Mouse (Mus musculus): ENCODE data around the gene Carhsp1. TPM values are rescaled to one million over a fixed set of nuclear protein-coding genes. Genes with fewer than 3 reads are reported as not detected.
A peak's percentile ranks its signal among the peaks of the same experiment; 100 is the strongest.

Gene Carhsp1
- polyA plus RNA-seq, 1 experiment from 2014 or later, result 235 TPM

DNA sequence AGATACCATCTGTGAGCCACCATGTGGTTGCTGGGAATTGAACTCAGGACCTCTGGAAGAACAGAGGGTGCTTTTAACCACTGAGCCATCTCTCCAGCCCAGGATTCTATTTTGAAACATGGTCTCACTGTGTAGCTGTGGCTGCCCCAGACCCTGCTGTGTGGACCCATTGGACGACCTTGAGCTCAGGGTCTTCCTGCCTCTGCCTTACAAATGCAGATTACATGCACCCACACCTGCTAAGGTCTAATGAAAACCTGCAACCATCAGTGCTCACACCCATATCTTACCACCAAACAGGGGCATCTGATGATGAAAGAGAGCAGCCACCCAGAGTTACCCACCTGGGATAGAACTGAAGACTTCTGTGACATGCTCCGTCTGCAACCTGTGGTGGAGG is 15.7 kb downstream of the Carhsp1 start:
- no peaks in the 10 kb centered on the region for H3K27me3 ChIP-seq (ENCODE audit: insufficient read depth, poor library complexity, severe bottlenecking)
- no peaks in the 10 kb centered on the region for H3K9me3 ChIP-seq
- peaks cover 97% of the 10 kb centered on the region for H3K36me3 ChIP-seq
- H3K4me3 ChIP-seq, result no peak overlapping the region
- no peaks in the 10 kb centered on the region for H3K4me1 ChIP-seq (replicated peaks)
- 89% methylated on average over 2 of the region's 2 CpGs for WGBS
- DNase-seq (ENCODE audit: low spot score), result no peak
- H3K27ac ChIP-seq, result no peak overlapping the region

- H3K4me1 ChIP-seq (replicated peaks), result no peaks in the 10 kb centered on the region
- no peak overlapping the region for H3K4me3 ChIP-seq
- H3K27ac ChIP-seq, result no peak overlapping the region
- peaks cover 99% of the 10 kb centered on the region for H3K36me3 ChIP-seq
- H3K27me3 ChIP-seq (ENCODE audit: insufficient read depth, poor library complexity, severe bottlenecking), result no peaks in the 10 kb centered on the region
- WGBS, result 84% methylated on average over 9 of the region's 9 CpGs
- no peak for DNase-seq (ENCODE audit: low spot score)
- no peaks in the 10 kb centered on the region for H3K9me3 ChIP-seq
Measured at GRCm38 (mm10) chr16:8655599-8655998, 16.4 kb downstream of the Carhsp1 start.

DNA sequence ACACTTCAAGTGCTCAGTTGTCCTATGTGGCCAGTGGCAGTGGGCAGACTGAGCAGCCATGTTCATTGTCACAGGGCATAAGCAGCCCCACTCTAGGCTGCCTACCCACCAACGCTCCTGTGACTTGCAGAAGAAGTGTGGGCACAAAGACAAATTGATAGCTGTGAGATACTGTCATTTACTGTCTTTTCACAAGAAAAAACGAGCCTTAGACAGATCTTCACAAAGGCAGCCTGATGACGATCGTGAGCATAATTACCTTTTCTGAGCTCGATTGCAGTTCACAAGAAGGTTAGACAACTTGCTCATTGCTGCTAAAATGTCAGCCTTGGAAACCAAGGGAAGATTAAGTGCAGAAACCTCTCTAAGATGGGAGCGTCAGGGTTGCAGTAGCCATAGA is 16.8 kb downstream of the Carhsp1 start:
- Histone ChIP-seq H3K4me1 (replicated peaks) (no peaks in the 10 kb centered on the region), H3K4me3 (no peak overlapping the region), H3K27ac (no peak overlapping the region), H3K27me3 (ENCODE audit: insufficient read depth, poor library complexity, severe bottlenecking) (no peaks in the 10 kb centered on the region), H3K9me3 (no peaks in the 10 kb centered on the region), H3K36me3 (peaks cover 99% of the 10 kb centered on the region)
- DNase-seq (ENCODE audit: low spot score), result no peak
- 89% methylated on average over 6 of the region's 6 CpGs for WGBS

- Histone ChIP-seq H3K36me3 (peaks cover 99% of the 10 kb centered on the region), H3K4me3 (no peak overlapping the region), H3K27me3 (ENCODE audit: insufficient read depth, poor library complexity, severe bottlenecking) (no peaks in the 10 kb centered on the region), H3K27ac (no peak overlapping the region), H3K9me3 (no peaks in the 10 kb centered on the region), H3K4me1 (replicated peaks) (no peaks in the 10 kb centered on the region)
- DNase-seq (ENCODE audit: low spot score), result no peak
- WGBS, result 94% methylated on average over 3 of the region's 3 CpGs
Measured at GRCm38 (mm10) chr16:8650007-8650406, 21.9 kb downstream of the Carhsp1 start.

DNA sequence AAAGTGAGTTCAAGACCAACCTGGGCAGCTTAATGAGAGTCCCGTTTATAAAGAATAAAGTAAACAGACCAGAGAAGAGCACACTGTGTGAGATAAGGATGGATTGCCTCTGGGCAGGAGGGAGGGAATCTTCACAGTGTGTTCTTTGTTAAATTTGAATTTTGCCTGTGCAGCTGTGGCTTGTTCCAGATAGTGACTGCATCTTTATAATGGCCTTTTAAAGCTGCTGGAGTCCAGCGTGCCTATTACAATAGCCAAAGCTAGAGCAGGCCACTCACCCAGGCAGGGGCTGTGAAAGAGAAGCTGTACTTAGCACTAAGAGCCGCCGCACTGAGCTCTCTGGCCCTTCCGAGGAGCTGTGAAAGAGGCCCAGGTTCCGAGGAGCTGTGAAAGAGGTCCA is 26.4 kb downstream of the Carhsp1 start:
- Histone ChIP-seq H3K9me3 (no peaks in the 10 kb centered on the region), H3K4me3 (no peak overlapping the region), H3K36me3 (peaks cover 94% of the 10 kb centered on the region), H3K27me3 (ENCODE audit: insufficient read depth, poor library complexity, severe bottlenecking) (no peaks in the 10 kb centered on the region), H3K4me1 (replicated peaks) (no peaks in the 10 kb centered on the region), H3K27ac (no peak overlapping the region)
- 88% methylated on average over 6 of the region's 6 CpGs for WGBS
- DNase-seq (ENCODE audit: low spot score), result no peak

GRCm38 (mm10) chr16:8643855-8644254 is 28.1 kb downstream of the Carhsp1 start:
- 83% methylated on average over 2 of the region's 2 CpGs for WGBS
- DNase-seq (ENCODE audit: low spot score), result peak; percentile 29
- H3K36me3 ChIP-seq, result peaks cover 78% of the 10 kb centered on the region

GRCm38 (mm10) chr16:8639466-8640191 is 32.3 kb downstream of the Carhsp1 start:
- Histone ChIP-seq H3K4me1 (replicated peaks) (peaks cover 24% of the 10 kb centered on the region), H3K27ac (no peak overlapping the region), H3K36me3 (peaks cover 51% of the 10 kb centered on the region), H3K9me3 (no peaks in the 10 kb centered on the region), H3K4me3 (no peak overlapping the region), H3K27me3 (ENCODE audit: insufficient read depth, poor library complexity, severe bottlenecking) (no peaks in the 10 kb centered on the region)
- DNase-seq (ENCODE audit: low spot score), result no peak
- WGBS, result 90% methylated on average over 11 of the region's 11 CpGs

More at GRCm38 (mm10) chr16:8643855-8644254, 28.1 kb downstream of the Carhsp1 start:
- Histone ChIP-seq H3K4me3 (no peak overlapping the region), H3K27me3 (ENCODE audit: insufficient read depth, poor library complexity, severe bottlenecking) (no peaks in the 10 kb centered on the region), H3K4me1 (replicated peaks) (peaks cover under 1% of the 10 kb centered on the region; the same call in 1 of the 2 replicates), H3K9me3 (no peaks in the 10 kb centered on the region), H3K27ac (no peak overlapping the region)

DNA sequence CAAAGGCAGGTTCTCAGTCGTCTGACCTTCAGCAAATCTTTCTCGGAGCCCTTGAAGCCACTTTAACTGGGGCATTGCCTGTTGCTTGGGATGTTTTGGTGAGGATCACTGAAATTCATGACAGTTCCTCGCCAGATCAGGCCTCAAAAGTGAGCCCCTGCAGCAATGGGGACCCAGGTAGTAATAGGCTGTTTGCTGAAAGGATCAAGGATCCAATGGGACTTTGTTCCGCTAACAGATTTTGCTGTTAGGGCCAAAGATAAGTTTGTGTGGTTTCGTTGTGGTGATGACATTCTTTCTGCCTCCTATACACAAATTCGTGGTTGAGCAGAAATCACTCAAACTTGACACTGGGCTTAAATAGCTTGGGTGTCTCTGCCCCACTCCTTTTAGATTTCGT is 33.8 kb downstream of the Carhsp1 start:
- Histone ChIP-seq H3K4me1 (replicated peaks) (peaks cover 24% of the 10 kb centered on the region), H3K4me3 (peak overlapping the region; percentile 89), H3K36me3 (peaks cover 46% of the 10 kb centered on the region), H3K27me3 (ENCODE audit: insufficient read depth, poor library complexity, severe bottlenecking) (no peaks in the 10 kb centered on the region), H3K9me3 (no peaks in the 10 kb centered on the region), H3K27ac (peak overlapping the region; percentile 95)
- 53% methylated on average over 7 of the region's 7 CpGs for WGBS
- DNase-seq (ENCODE audit: low spot score), result no peak

DNA sequence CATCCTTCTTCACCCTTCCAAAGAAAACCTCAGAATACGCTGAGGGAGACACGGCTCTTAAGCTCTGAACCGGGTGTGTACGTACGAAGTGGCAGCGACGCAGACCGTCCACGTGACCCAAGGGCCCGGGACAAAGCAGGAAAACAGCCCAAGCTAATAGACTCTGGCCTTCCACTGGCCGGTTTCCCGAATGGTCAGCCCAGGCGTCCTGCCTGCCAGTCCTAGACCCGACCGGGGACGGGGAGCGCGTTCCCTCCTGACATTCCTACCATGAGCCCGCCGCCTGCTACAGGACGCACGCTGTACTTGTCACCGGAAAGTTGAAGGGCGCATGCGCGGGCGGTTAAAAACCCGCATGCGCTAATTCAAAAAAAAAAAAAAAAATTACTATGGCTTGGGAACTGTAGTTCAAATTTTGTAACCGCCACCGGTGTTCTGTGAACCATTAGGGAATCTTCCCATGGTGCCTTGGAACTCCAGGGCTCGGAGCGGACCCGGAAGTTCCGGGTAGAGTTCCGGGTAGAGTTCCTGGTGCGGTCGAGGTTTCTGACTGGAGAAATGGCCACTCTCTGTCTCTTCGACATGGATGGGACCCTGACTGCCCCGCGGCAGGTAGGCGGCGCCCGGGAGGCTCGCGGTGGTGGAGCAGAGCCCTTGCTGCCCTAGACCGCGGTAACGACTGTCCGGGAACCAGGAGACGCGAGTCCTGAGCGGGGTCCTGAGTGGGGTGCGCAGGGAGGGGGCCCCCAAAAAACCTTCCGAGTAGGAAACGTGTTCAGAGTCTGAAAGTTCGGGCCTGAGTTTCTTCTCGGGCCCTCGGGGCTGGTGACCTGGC is 34.5 kb downstream of the Carhsp1 start, which contains the start of the genes Pmm2 and Tmem186:
Gene Pmm2 (plus strand): TSS at position 458 of the 835 bp plus-strand sequence.
Gene Tmem186 (minus strand): TSS at position 496 of the 835 bp plus-strand sequence.
- Histone ChIP-seq H3K27me3 (ENCODE audit: insufficient read depth, poor library complexity, severe bottlenecking) (no peaks in the 10 kb centered on the region), H3K9me3 (no peaks in the 10 kb centered on the region), H3K36me3 (peaks cover 45% of the 10 kb centered on the region), H3K27ac (peak within 1 kb of the TSS; percentile 95), H3K4me3 (peak within 1 kb of the TSS; percentile 89), H3K4me1 (replicated peaks) (peaks cover 24% of the 10 kb centered on the region)
- WGBS, result under 1% methylated on average over 59 of the region's 59 CpGs
- peak; percentile 86 for DNase-seq (ENCODE audit: low spot score)

DNA sequence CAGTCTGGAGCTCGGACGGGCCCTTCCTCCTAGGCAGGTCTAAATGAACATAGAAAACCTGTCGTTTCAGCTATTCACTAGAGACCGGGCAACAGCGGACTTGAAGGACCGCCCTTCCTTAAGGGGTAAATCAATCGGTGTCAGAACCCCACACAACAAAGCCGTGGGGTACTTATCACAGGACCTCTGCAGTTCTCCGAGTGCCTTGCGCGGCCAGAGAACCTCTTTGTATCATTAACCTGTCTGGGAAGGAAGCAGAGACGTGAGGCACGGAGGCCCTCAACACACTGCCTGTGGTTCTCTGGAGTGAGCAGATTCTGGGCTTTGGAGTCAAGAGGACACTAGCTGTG is 35.1 kb downstream of the Carhsp1 start:
- Histone ChIP-seq H3K27me3 (ENCODE audit: insufficient read depth, poor library complexity, severe bottlenecking) (no peaks in the 10 kb centered on the region), H3K36me3 (peaks cover 46% of the 10 kb centered on the region), H3K4me1 (replicated peaks) (peaks cover 24% of the 10 kb centered on the region), H3K27ac (peak overlapping the region; percentile 95), H3K9me3 (no peaks in the 10 kb centered on the region), H3K4me3 (peak overlapping the region; percentile 89)
- DNase-seq (ENCODE audit: low spot score), result no peak
- WGBS, result under 1% methylated on average over 13 of the region's 13 CpGs

DNA sequence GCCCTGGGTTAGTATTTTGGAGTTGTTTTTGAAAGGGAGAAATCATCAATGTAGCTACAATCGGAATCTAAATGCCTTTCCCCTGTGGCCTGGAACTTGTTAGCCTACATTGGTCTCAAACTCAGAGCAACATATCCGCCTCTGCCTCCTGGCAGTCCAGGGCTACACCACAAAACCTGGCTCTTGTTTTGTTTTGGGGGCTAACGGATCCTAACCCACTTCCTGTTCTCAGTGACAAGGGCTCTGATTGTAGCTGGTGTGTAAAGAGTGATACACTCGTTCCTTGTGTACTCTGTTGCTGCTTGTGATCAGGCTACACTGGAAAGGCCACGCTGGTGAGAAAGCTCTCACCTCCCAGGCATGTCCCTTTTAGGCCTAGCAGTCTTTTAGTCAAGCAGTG is 40.5 kb downstream of the Carhsp1 start:
- peaks cover 47% of the 10 kb centered on the region for H3K36me3 ChIP-seq
- WGBS, result 90% methylated on average over 5 of the region's 5 CpGs
- DNase-seq (ENCODE audit: low spot score), result no peak

DNA sequence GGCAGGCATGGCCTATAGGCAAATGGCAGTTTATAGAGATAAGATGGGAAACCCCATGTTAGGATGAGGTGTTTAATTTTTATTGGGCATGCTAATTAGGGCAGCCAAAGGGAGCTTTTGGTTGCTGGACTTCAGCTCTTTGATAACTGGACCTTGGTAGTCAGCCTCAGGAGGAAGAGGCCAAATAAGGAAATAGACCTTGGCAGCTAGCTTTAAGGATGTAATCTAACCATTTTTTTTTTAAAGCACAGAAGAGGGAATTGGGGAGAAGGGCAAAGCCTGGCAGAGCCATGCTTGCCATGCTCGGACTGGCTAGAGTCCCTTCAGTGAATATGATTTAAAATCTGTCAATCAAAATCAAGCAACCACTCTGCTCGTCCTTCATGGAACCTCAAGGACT is 41.5 kb downstream of the Carhsp1 start:
- no peak overlapping the region for H3K4me3 ChIP-seq
- 92% methylated on average over 2 of the region's 2 CpGs for WGBS
- peaks cover 41% of the 10 kb centered on the region for H3K36me3 ChIP-seq
- DNase-seq (ENCODE audit: low spot score), result no peak
- no peaks in the 10 kb centered on the region for H3K27me3 ChIP-seq (ENCODE audit: insufficient read depth, poor library complexity, severe bottlenecking)
- no peaks in the 10 kb centered on the region for H3K9me3 ChIP-seq
- no peak overlapping the region for H3K27ac ChIP-seq
- H3K4me1 ChIP-seq (replicated peaks), result no peaks in the 10 kb centered on the region

More for the DNA sequence above, 40.5 kb downstream of the Carhsp1 start:
- peaks cover 9% of the 10 kb centered on the region for H3K4me1 ChIP-seq (replicated peaks)
- H3K27ac ChIP-seq, result no peak overlapping the region
- H3K27me3 ChIP-seq (ENCODE audit: insufficient read depth, poor library complexity, severe bottlenecking), result no peaks in the 10 kb centered on the region
- H3K4me3 ChIP-seq, result no peak overlapping the region
- H3K9me3 ChIP-seq, result no peaks in the 10 kb centered on the region
